Mouse (Mus musculus) adrenal gland (tissue): ENCODE results near the gene Fgfr2.
"Not testable (repeated sequence)": the region's sequence is repeated elsewhere in the genome, so short reads cannot be mapped to it uniquely, and the experiment has no call there.

Experiments
- intact Hi-C: fragments of 180-260 bp; cut with DNase I; formaldehyde crosslinking; loops from one replicate; pipeline ENCODE4 v1.15.1; 2025

The Fgfr2 gene

DNA sequence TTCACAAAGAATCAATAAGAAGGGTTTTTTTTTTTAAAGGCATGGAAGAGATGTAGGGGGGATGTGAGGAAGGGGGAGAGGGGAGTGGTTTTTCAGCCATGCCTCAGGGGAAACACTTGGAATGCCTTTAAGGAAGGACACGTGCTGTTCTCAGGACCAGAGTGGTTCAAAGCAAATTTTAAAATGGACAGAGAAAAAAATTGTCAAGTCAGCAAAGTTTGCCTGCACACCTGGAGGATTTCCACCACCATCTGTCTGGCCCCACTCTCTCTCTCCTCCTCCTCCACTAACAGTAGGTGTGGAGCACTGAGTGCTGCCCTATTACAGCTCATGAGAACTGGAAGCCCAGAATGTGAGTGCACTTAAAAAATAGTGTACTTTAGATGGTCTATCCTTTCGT lies 1619.4 kb downstream of the Fgfr2 start:
- intact Hi-C loops = no loop called here

DNA sequence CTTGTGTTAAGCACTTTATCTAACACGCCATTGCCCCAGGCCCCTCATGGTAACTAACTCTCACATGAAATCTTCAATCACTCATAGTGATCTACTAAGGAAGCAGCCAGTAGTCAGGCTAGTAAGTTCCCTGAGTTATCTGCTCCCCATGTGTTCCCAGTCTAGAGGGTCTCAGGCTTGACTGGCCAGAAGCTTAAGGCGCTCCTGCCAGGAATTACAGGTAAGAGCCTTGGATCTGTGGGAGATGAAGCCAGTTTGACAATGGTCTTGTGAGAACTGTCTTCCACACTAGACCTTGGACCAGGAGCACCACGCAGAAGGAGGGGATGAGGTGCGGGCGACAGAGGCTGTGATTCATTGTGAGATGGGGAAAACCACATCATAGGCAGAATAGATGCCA lies 1644.7 kb downstream of the Fgfr2 start:
- intact Hi-C loops = no loop called here

GRCm38 (mm10) chr7:131477140-131477539 lies 1646.0 kb downstream of the Fgfr2 start:
- intact Hi-C loops = no loop called here

DNA sequence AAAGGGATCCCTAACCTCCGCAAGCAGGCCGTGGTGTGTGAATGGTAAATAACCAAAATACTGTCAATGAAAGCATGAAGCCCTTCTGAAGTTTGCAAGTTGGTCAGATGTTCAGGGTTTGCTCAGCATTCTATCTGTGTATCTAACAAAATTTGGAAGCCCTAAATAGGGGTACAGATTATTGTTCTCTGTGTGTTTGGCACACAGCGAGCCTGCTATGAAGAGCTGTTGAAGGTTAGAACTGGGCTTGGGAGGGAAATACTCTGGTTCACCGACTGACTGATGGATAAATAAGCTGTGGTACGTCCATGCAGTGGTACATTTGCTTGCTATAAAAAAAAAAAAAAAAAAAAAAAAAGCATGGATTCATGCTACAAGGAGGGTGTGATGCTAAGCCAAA lies 1651.6 kb downstream of the Fgfr2 start:
- intact Hi-C loops = no loop called here

- intact Hi-C loops = no loop called here
These were observed 1653.6 kb downstream of the Fgfr2 start for GRCm38 (mm10) chr7:131469506-131469905.

DNA sequence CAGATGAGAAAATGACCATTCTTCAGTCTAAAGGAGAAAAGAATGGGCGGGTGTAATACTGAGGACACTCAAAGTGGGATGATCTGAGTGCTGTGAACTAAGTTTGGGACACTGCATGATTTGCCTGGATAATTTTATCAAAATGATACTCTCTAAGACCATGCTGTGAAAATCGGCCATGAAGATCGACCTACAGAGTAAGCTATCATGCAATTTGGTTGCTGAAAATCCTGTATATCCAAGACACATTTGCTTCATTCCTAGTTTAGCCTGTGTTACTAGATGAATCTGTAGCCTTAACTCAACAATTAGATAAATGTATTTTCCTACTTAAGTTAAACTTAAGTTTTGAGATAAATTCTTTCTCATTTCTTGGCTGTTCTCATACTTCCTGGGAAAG lies 1655.8 kb downstream of the Fgfr2 start:
- intact Hi-C loops = no loop called here

GRCm38 (mm10) chr7:131465735-131466134 lies 1657.4 kb downstream of the Fgfr2 start:
- intact Hi-C loops = no loop called here

DNA sequence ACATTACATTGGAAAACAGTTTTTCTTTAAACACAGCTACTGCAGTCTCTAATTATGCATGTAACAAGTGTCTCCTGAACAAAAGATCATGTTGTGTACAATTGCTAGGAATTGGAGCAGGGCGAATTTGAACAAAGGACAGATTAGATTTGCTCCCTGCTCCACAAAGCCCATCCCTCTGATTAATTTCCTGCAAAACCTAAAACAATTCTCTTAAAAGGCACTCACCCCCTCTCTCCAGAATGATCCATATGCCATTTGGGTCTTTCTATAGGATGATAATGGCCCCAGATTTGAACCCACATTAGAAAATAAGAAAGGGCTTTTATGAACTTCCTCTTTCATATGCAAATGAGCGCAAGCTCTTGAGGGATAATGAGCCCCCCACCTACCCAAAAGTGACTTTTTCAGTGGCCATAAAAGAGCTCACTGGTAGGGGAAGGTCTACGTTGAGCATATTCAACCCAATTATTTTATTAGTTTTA lies 1658.0 kb downstream of the Fgfr2 start:
- intact Hi-C loops = no loop called here

DNA sequence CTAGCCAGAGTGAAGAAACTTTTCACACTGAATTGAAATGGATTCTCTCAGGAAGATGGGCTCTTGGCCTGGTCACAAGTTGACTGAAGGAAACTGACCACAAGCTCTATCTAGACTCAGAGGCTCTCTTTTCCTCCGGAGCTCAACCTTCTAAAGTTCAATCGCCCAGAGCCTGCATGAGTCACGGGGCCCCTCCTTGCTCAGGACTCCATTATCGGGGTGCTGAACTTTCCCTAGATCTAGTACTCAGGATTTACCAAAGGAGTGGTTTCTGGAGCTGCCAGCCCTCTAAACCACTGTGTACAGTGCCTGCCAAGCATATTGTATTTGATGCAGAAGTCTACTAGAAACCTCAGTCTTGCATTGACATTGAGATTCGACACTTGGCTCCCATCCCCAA lies 1666.4 kb downstream of the Fgfr2 start:
- intact Hi-C loops = no loop called here

- intact Hi-C loops = no loop called here
These were observed 1686.1 kb downstream of the Fgfr2 start for GRCm38 (mm10) chr7:131437051-131437450.

DNA sequence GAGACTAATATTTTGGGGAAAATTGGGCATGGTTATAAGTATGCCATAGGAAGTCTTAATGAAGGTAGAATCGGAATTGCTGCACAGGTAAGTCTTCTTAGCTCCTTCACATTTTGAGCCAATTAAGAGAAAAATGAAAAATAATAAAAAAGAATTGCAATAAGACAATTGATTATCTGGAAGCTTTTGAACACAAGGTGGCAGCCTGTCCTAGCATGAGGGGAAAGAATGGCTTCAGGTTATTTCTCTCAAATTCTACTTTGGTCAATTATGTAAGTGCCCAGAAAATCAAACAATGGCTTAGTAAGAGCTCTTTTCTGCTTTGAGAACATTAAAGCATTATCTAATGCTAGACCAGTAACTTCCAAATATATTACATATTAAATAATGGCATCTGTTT lies 1688.9 kb downstream of the Fgfr2 start:
- intact Hi-C loops = no loop called here

DNA sequence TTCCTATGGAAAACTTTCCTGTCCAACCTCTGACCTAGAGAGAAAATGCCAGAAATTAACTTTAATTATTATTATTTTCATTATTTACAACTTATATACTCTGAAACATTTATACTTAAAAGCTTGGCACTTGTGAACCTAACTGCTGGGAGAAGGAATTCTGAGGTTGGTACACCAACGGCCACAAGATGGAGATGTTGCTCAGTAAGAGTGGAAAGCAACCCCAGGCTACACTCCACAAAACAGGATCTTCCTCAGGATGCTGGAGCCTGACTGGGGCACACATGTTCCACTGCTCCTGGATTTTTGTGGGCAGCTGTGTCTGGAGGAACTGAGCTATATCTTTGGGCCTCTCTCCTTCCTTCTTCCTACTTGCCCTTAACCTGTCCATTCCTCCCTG lies 1690.9 kb downstream of the Fgfr2 start:
- intact Hi-C loops = no loop called here

DNA sequence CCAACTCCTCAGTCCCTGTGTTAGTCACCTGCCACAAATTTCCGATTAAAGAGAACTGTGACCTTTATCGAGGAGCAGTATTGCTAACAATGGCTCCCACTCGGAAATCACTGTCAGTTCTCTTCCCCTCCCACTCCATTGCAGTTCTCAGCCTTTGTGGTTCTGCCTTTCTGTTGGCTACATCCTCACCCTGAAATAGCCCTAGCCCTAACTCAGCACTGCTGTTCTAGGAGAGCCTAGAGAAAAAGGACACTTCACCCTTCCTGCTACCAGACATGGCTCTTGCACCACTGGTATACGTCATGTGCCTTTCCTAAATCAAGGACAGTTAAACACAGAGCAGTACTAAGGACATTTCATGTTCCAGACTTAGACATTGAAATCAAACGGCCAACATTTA lies 1695.8 kb downstream of the Fgfr2 start:
- intact Hi-C loops = no loop called here

GRCm38 (mm10) chr7:131424912-131425311 lies 1698.2 kb downstream of the Fgfr2 start:
- intact Hi-C loops = no loop called here

- intact Hi-C loops = no loop called here
These were observed 1705.5 kb downstream of the Fgfr2 start for GRCm38 (mm10) chr7:131417605-131418004.

DNA sequence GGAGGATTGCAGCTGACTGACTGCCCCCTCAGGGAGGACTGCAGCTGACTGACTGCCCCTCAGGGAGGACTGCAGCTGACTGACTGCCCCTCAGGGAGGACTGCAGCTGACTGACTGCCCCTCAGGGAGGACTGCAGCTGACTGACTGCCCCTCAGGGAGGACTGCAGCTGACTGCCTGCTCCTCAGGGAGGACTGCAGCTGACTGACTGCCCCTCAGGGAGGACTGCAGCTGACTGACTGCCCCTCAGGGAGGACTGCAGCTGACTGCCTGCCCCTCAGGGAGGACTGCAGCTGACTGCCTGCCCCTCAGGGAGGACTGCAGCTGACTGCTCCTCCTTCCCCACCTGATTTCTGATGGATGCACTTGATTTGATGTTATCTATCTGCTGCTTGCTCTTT lies 1706.4 kb downstream of the Fgfr2 start:
- intact Hi-C loops = not testable (repeated sequence)

DNA sequence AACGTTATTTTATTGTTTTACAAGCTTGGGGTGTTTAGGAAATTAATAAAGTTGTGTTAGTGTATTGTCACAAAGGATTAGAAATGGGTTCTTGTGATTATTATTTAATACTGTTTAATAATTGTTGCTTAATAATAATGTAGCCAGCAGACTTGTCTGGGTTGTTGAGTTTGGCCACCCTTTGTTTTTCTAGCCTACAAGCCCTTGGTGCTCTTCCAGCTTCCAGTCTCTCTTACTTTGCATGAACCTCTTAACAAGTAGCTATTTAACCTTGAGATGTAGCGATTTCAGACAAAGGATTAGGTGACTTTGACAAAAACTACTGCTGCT lies 1711.2 kb downstream of the Fgfr2 start:
- intact Hi-C loops = loop anchor here (5.0 kb wide), 1 partner anchor 40 kb away; the partner anchor contains the start of gene Pstk

DNA sequence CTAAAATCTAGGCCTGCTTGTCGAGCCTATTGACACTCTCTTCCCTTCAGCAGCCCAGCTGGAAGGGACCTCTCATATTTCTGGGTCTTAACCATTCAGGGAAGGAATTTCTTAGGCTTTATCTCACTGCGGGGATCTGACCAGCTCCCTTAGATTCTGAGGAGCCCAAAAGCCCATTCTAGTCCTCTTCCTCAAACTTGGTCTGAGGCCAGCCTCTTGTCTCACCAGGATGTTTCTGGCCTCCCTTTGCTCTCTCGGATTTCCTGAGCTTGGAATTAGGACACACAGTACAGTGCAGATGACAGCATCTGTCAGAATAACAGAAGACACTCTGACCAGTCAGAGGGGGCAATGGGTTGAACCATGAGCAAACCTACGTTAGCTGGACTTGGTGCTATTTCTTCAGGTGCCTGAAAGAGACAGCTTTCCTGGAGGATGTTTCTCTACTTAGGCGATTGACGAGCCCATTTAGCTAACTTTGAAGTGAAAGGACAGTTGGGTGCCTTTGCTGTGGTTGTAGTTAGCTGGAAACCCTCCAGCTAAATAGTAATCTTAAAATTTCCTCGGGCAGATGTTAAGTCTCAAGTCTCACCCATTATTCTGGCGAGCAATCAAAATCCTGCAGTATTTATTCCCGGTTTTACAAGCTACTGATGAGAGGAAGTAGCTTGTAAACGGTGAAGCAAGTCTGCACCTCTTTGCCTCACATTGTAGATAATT lies 1711.8 kb downstream of the Fgfr2 start:
- intact Hi-C loops = loop anchor here (5.0 kb wide), 1 partner anchor 39 kb away; the partner anchor contains the start of gene Pstk

- intact Hi-C loops = loop anchor here (5.0 kb wide), 1 partner anchor 38 kb away; the partner anchor contains the start of gene Pstk
These were observed 1712.6 kb downstream of the Fgfr2 start, which contains the start of the genes Ikzf5 and Acadsb for GRCm38 (mm10) chr7:131410416-131411058. Gene Ikzf5 (minus strand): TSS chr7:131410521. Gene Acadsb (plus strand): TSS chr7:131410601.

DNA sequence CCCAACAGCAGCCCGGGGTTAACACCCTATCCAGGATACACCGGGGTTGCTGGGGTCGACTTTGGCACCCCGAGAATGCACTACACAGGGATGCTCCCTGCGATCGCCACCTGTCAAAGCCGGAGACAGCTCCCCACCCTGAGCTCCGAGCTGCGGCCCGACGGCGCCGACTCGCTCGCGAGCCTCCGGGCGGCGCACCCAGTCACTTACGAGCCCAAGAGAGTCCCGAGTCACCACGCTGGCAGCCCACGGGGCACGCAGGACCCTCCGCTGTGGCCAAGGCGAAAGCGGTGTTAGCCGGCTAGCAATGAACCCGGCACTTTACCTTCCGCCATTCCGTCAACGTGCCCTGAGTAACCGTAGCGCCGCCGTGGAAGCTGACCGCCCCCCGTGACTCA lies 1713.2 kb downstream of the Fgfr2 start:
- intact Hi-C loops = loop anchor here (5.0 kb wide), 1 partner anchor 38 kb away; the partner anchor contains the start of gene Pstk

GRCm38 (mm10) chr7:131409321-131409987 lies 1713.7 kb downstream of the Fgfr2 start:
- intact Hi-C loops = no loop called here

- intact Hi-C loops = not testable (repeated sequence)
These were observed 1731.4 kb downstream of the Fgfr2 start for GRCm38 (mm10) chr7:131391761-131392160.
